Mouse (Mus musculus) limb, embryonic 14.5 days (tissue): ENCODE results near the gene Dgka. TPM values are rescaled to one million over a fixed set of nuclear protein-coding genes. Genes with fewer than 3 reads are reported as not detected.

Experiments
- ATAC-seq: fragments of 200-750 bp; cut with Nextera tagmentation; 2 replicates; pipeline ENCODE4 v1.8.0; 2017; ENCODE audit warnings: low read depth, moderate number of reproducible peaks, moderate TSS enrichment; ENCODE audit not compliant: low FRiP score
- DNase-seq: peaks from one replicate; pipeline ENCODE4 v3.0.0-alpha.2; 2015; ENCODE audit warnings: low spot score
- H3K27ac ChIP-seq: fragments of 300-500 bp; sonication (generic); replicated peaks from 2 replicates; pipeline ENCODE4 v1.5.1; 2014; ENCODE audit warnings: low read depth, mild to moderate bottlenecking, low read length, moderate library complexity, mixed read lengths
- H3K27me3 ChIP-seq: fragments of 300-500 bp; sonication (generic); 2 replicates; pipeline ENCODE4 v1.6.1; 2014; ENCODE audit warnings: low read length, mixed read lengths; ENCODE audit not compliant: control insufficient read depth, insufficient read depth
- H3K36me3 ChIP-seq: fragments of 300-500 bp; sonication (generic); 2 replicates; pipeline ENCODE4 v1.6.1; 2014; ENCODE audit warnings: mild to moderate bottlenecking, low read length, moderate library complexity, mixed read lengths; ENCODE audit not compliant: control insufficient read depth, insufficient read depth
- H3K4me1 ChIP-seq: fragments of 300-500 bp; sonication (generic); 2 replicates; pipeline ENCODE4 v1.6.1; 2014; ENCODE audit warnings: antibody characterized with exemption, low read length, mixed read lengths; ENCODE audit not compliant: control insufficient read depth, insufficient read depth
- H3K4me2 ChIP-seq: fragments of 300-500 bp; sonication (generic); replicated peaks from 2 replicates; pipeline ENCODE4 v1.6.1; 2014; ENCODE audit warnings: low read depth, mild to moderate bottlenecking, low read length, moderate library complexity; ENCODE audit not compliant: severe bottlenecking
- H3K4me3 ChIP-seq: fragments of 300-500 bp; sonication (generic); replicated peaks from 2 replicates; pipeline ENCODE4 v1.5.1; 2014; ENCODE audit warnings: low read length
- H3K9ac ChIP-seq: fragments of 300-500 bp; sonication (generic); 2 replicates; pipeline ENCODE4 v1.6.1; 2014; ENCODE audit warnings: mild to moderate bottlenecking, low read depth, low read length, moderate library complexity; ENCODE audit not compliant: severe bottlenecking
- H3K9me3 ChIP-seq: fragments of 300-500 bp; sonication (generic); 2 replicates; pipeline ENCODE4 v1.6.1; 2016; ENCODE audit warnings: low read length; ENCODE audit not compliant: control insufficient read depth
- POLR2A ChIP-seq: fragments of 200-500 bp; IDR thresholded peaks from 2 replicates; pipeline ENCODE4 v1.8.0; 2012; ENCODE audit warnings: inconsistent platforms, mild to moderate bottlenecking, moderate library complexity, borderline replicate concordance; ENCODE audit not compliant: insufficient read depth, insufficient read length; ENCODE audit errors: extremely low read depth
- WGBS: fragments of 180-500 bp; shearing (Covaris S2); extraction: QIAGEN DNeasy Blood & Tissue Kit; methylation state at CpG from one replicate; pipeline ENCODE4 v1.1.7; 2014; 5-methylcytosine and 5-hydroxymethylcytosine counted together
- polyA plus RNA-seq, 2 experiments: library from polyadenylated mRNA; depleted of rRNA in 1 of 2; stranded (reverse) in 1 of 2; unstranded in 1 of 2; fragments of >200 nt; fragmentation: Nextera tagmentation in 1 of 2; extraction: Ambion mirVana in 1 of 2; gene quantifications; 2 replicates each; pipeline versions ENCODE4 v1.2.1 to v1.2.3; 2012 to 2014

Dgka gene
- polyA plus RNA-seq (2012; rRNA removed) (23.0 and 26.6 TPM in 2 replicates), polyA plus RNA-seq (2014; fragmentation: Nextera tagmentation; extraction: Ambion mirVana) (18.4 and 19.9 TPM in 2 replicates)

- no peaks in the 10 kb centered on the region for H3K9me3 ChIP-seq
- DNase-seq, result no peak
- no peaks in the 10 kb centered on the region for H3K36me3 ChIP-seq
- peaks cover 8% of the 10 kb centered on the region; the same call in 1 of the 2 replicates for H3K27me3 ChIP-seq
- H3K9ac ChIP-seq, result peak within 1 kb of the TSS; percentile 71
- peak within 1 kb of the TSS; percentile 72 for H3K4me3 ChIP-seq
- no peak for TF ChIP-seq POLR2A
- peak within 1 kb of the TSS; percentile 88 for H3K4me2 ChIP-seq
- WGBS, result 21% methylated on average over 18 of the region's 18 CpGs
- ATAC-seq, result no peak
- H3K27ac ChIP-seq, result peak within 1 kb of the TSS; percentile 46
- H3K4me1 ChIP-seq, result peaks cover 21% of the 10 kb centered on the region
Observed at GRCm38 (mm10) chr10:128744680-128745601, at the start of gene Dgka. TSS of gene Dgka (minus strand) at chr10:128744855.

- Histone ChIP-seq H3K4me1 (no peaks in the 10 kb centered on the region), H3K27ac (no peak overlapping the region), H3K9ac (no peak overlapping the region), H3K4me3 (no peak overlapping the region), H3K27me3 (no peaks in the 10 kb centered on the region), H3K36me3 (peaks cover 9% of the 10 kb centered on the region; the same call in 1 of the 2 replicates), H3K4me2 (no peak overlapping the region), H3K9me3 (no peaks in the 10 kb centered on the region)
- ATAC-seq (no peak), DNase-seq (no peak)
- 83% methylated on average over 5 of the region's 5 CpGs for WGBS
- TF ChIP-seq POLR2A, result no peak
Observed at GRCm38 (mm10) chr10:128794391-128794790, 49.7 kb upstream of the Dgka start.

GRCm38 (mm10) chr10:128793258-128793657 is 48.6 kb upstream of the Dgka start:
- Histone ChIP-seq H3K27me3 (no peaks in the 10 kb centered on the region), H3K4me1 (no peaks in the 10 kb centered on the region), H3K9me3 (no peaks in the 10 kb centered on the region), H3K36me3 (peaks cover 5% of the 10 kb centered on the region; the same call in 1 of the 2 replicates), H3K4me3 (no peak overlapping the region), H3K9ac (no peak overlapping the region), H3K27ac (no peak overlapping the region), H3K4me2 (no peak overlapping the region)
- ATAC-seq, result no peak
- DNase-seq, result no peak
- no peak for TF ChIP-seq POLR2A
- 94% methylated on average over 1 of the region's 1 CpGs for WGBS

- DNase-seq (no peak), ATAC-seq (no peak)
- no peaks in the 10 kb centered on the region for H3K27me3 ChIP-seq
- H3K9ac ChIP-seq, result no peak overlapping the region
- H3K4me2 ChIP-seq, result no peak overlapping the region
- no peak overlapping the region for H3K27ac ChIP-seq
- H3K36me3 ChIP-seq, result no peaks in the 10 kb centered on the region
- no peaks in the 10 kb centered on the region for H3K4me1 ChIP-seq
- H3K4me3 ChIP-seq, result no peak overlapping the region
- TF ChIP-seq POLR2A, result no peak
- H3K9me3 ChIP-seq, result no peaks in the 10 kb centered on the region
Observed at GRCm38 (mm10) chr10:128792041-128792440, 47.4 kb upstream of the Dgka start.

GRCm38 (mm10) chr10:128790398-128791124 is 45.9 kb upstream of the Dgka start, which contains the start of gene Mmp19:
TSS of gene Mmp19 (plus strand) at chr10:128790910.
- no peak within 1 kb of the TSS for H3K4me3 ChIP-seq
- no peak within 1 kb of the TSS for H3K9ac ChIP-seq
- no peak for ATAC-seq
- no peaks in the 10 kb centered on the region for H3K4me1 ChIP-seq
- no peak for TF ChIP-seq POLR2A
- no peak within 1 kb of the TSS for H3K4me2 ChIP-seq
- H3K27me3 ChIP-seq, result no peaks in the 10 kb centered on the region
- DNase-seq, result no peak
- WGBS, result 74% methylated on average over 7 of the region's 7 CpGs
- no peak within 1 kb of the TSS for H3K27ac ChIP-seq
- H3K9me3 ChIP-seq, result no peaks in the 10 kb centered on the region
- H3K36me3 ChIP-seq, result no peaks in the 10 kb centered on the region
